Mouse (Mus musculus) c-Kit-negative CD71-positive TER-119-positive erythroid progenitor cells, embryonic 14.5 days (primary cell): ENCODE results near the gene Alox12b.

Source experiments
- DNase-seq: peaks from one replicate; pipeline ENCODE4 v3.0.0-alpha.2; 2013; ENCODE audit warnings: low read depth, low spot score

The Alox12b gene

DNA sequence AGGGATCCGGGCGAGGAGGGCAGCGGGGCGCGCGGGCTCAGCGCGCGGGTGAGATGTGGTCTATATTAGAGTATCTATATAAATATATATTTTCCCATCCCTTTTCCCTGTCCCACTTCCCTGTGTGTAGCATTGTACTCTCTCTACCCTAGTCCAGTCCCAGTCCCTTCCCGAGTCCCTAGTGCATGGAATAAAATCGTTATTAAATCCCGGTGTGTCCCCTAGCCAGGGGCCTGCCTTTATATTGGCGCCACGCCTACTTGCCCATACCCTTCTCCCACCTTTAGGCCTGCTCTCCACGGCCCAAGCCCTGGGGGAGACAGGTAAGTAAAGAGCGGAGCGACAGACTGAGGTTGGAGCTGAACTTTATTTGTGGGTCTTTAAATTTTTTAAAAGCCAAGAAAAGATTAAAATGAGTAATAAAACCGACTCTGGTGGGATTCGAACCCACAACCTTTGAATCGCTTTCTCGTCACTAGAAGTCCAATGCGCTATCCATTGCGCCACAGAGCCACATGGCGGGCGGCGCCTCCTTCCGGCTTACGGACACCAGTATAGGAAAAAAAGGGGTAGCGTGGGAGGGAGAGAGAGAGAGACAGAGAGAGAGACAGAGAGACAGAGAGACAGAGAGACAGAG lies 33.6 kb upstream of the Alox12b start:
- peak; percentile 73 for DNase-seq

DNA sequence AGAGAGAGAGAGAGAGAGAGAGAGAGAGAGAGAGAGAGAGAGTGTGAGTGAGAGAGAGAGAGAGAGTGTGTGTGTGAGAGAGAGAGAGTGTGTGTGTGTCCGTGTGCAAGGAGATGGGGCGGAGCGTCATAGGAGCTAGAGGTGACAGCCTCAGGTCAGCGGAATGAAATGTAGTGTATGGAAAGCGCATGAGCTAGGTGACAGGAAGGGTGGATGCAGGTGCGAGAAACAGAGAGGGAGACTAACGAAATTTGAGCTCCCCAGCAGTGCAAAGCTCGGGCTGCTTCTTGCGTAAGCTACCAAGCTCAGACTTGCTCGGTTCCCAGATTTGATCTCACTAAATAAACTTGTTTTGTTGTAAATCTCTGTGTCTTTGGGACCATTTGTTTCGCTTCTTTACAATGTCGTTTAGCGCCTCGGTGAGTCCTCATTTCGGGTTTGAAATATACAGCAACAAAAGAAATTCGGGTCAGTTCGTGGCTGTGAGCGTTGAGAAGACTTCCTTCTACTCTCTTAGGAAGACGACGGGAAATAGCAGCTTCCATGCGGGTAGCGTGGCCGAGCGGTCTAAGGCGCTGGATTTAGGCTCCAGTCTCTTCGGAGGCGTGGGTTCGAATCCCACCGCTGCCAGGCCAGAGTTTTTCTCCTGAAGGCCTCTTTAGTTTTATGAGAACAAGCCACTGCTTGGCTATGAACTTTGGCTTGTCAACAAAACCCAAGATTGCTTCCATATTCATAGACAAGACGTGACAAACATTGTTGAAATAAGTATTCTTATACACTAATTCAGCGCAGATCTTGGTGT lies 32.9 kb upstream of the Alox12b start:
- peak; percentile 79 for DNase-seq

GRCm38 (mm10) chr11:69124498-69124847 lies 32.3 kb upstream of the Alox12b start:
- peak; percentile 73 for DNase-seq

GRCm38 (mm10) chr11:69125041-69125851 lies 31.5 kb upstream of the Alox12b start:
- DNase-seq, result peak; percentile 80

DNA sequence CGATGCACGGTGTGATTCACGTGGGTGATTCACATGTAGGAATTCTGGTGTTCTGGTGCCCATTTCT lies 31.1 kb upstream of the Alox12b start, which contains the start of gene Aloxe3:
Gene Aloxe3 (plus strand): TSS at position 45 of the 67 bp plus-strand sequence.
- DNase-seq, result no peak

DNA sequence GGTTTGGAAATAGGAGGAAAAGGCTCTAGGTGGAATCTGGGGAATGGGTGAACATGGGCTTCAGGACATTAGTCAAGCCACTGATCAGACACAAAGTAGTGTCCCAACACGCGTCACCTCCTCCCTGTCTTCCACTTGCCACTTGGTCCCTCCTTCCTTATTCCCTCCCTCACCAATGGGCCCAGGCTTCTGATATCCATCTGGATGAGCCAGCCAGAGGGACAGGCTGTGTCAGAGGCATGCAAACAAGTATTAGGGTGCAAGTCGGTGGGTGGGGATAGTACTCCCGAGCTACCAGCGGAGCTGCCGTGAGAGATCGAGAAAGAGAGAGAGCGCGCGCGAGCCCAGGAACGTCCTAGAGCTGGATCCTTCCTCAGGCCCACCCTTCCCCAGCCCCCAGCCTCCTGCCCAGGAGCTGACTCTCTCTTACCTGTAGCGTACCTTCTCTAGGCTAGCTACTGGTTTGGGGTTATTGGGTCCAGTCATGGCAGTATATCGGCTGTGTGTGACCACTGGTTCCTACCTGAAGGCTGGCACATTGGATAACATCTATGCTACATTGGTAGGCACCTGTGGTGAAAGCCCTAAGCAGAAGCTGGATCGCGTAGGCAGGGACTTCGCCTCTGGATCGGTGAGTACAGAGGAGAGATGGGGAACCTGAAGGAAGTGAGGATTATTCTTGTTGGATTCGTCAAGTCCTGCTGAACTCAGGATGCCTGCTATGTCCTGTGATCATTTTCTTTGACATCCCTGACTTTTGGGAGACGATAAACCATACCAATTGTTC lies 30.7 kb upstream of the Alox12b start:
- DNase-seq, result no peak

- DNase-seq, result no peak
These were observed 30.1 kb upstream of the Alox12b start for GRCm38 (mm10) chr11:69126706-69127095.

- DNase-seq, result no peak
These were observed 28.2 kb upstream of the Alox12b start for GRCm38 (mm10) chr11:69128426-69129122.

DNA sequence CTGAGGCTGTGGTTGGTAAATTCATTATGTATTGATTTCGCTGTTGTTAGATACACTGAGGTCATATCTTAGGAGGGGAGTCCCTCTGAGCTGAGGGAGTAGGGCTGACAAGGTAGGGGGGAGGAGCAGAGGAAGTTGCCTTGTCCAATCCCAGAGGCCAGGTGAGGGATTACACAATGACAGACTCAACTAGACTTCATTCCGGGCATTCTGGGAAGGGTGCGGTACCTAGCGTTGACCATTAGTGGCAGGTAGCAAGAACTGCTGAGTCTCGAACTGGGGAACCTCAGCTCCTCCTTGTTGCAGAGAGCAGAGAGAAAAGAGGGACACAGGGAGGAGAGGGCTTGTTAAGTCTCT lies 23.2 kb upstream of the Alox12b start:
- DNase-seq, result no peak

DNA sequence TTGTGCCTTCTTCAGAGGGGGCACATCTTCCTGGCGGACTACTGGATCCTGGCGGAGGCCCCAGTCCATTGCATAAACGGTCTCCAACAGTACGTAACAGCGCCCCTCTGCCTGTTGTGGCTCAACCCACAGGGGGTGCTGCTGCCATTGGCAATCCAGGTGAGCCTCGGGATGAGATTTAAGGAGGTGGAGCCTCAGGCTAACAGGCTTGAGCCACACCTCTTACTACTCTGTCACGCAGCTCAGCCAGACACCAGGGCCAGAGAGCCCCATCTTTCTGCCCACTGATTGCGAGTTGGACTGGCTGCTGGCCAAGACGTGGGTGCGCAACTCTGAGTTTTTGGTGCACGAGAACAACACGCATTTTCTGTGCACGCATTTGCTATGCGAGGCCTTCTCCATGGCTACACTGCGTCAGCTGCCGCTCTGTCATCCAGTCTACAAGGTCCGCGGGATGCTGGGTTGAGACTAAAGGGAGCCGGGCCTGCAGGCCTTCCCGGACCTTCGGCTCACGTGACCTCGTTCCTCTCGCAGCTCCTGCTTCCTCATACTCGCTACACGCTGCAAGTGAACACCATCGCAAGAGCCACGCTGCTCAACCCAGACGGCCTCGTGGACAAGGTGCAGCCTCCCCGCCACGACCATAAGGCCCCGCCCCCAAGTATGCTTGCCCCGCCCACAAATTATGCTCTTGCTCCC lies 22.7 kb upstream of the Alox12b start:
- no peak for DNase-seq

DNA sequence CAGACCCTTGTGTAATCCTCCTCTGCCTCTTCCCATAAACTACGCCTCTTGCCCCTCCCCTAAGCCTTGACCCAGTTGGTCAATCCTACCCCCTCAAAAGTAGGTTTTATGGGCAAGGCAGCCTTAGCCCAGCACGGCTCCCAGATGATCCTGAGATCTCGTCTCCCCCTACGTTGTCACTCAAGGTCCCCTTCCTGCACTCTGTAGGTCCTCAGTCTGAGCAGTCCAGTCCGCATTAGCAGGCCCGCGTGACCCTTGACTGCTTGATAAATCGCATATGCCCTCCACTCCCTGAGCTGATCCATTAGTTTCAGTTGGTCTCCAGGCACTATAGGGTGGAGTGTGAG lies 22.2 kb upstream of the Alox12b start:
- no peak for DNase-seq

DNA sequence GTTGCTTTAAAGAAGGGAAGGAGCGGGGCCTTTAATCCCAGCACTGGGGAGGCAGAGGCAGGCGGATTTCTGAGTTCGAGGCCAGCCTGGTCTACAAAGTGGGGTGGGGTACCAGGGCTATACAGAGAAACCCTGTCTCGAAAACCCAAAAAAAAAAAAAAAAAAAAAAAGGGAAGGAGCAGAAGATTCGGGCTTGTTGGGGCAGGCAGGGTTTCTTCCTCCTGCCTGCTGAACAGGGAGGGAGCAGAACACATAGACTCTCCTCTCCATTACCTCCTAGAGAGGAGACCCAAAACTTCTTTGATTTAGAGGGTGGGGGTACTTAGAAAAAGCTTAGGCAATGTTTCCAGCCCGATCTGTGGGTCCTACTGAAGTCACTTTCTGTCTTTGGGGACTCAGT lies 21.4 kb upstream of the Alox12b start:
- no peak for DNase-seq

DNA sequence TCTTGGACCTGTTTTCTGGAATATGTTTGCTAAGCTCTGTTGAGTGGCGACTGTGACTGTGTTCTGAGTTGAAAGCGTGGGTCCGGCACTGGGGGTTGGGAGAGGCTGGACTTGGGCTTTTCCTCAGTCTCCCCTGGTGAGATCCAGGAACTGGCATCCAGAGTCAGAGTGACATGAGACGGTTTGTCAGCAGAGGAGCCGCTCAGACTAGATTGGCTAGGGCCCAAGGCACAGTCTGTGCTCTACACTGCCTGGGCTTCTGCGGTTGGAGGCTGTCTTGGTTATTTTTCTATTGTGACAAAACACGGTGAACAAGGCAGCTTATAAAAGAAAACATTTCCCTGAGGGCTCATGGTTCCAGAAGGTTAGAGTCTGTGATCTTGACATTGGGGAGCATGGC lies 9.2 kb upstream of the Alox12b start:
- DNase-seq, result no peak

GRCm38 (mm10) chr11:69148451-69148960 lies 8.3 kb upstream of the Alox12b start:
- DNase-seq, result no peak

DNA sequence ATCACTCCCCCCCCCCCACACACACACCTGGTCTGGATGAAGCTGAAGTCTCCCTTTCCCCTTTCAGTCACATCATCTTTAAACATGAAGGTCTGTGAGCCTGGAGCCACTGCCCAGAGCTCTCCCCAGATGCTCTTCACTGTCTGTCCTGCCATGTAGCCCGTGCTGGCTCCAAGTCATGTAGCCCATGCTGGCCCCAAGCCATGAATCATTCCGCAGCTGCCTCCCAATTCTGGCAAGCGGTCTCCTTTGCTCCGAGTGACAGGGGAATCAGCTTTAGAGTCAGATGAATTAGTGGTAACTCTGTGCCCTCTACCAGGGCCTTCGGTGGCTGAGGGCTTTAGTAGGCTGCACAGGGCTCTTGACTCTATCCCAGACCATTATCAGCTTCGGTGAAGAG lies 7.1 kb upstream of the Alox12b start:
- DNase-seq, result no peak

- no peak for DNase-seq
These were observed 6.3 kb upstream of the Alox12b start for GRCm38 (mm10) chr11:69150444-69150843.

GRCm38 (mm10) chr11:69151004-69151403 lies 5.8 kb upstream of the Alox12b start:
- no peak for DNase-seq

DNA sequence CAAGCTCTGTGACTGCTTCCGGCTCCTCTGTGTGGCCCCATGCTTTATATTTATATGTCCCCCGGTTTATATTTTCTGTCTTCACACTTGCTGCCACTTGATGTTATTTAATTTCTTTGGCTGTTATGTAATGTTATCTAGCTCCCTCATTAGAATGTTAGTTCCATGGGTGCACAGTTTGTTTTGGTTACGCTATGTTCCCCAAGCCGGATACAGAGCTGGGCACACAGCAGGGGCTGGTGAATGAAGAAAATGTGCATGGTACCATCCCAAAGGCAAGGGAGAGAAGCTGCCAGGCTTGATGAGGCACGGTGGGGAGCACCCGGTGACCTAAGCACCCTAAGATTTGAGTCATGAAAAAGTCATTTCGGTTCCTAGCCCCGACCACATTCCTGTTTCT lies 3.0 kb upstream of the Alox12b start:
- no peak for DNase-seq

DNA sequence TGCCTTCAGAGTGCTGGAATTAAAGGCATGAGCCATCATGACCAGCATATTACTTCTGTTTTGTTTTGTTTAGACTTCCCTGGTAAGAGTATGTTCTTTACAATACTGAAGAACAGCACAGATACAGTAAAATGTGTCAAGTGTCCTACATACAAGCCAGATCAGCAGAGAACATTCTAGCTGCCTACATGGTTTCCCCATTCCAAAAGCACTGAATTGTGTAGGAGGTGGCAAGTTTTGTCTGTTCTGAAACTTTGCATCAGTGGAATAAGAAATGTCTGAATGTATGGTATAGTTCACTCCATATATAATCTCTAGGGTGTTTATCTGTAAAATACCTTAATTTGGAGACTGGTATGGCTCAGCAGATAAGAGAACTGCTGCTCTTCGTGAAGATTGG lies 1.4 kb upstream of the Alox12b start:
- no peak for DNase-seq

DNA sequence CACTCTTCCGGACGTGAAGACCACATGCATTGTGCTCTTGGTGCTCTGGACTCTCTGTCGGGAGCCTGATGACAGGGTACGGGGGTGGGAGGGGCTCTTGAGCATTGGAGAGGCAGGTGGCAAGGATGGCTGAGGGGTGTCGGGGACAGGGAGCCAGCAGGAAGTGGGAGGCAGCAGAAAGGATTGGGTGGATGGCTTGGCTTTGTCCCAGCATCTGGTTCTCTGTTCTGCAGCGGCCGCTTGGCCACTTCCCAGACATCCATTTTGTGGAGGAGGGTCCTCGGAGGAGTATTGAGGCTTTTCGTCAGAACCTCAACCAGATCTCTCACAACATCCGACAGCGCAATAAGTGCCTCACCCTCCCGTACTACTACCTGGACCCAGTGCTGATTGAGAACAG lies 12.5 kb downstream of the Alox12b start:
- no peak for DNase-seq

GRCm38 (mm10) chr11:69171626-69172025 lies 14.8 kb downstream of the Alox12b start:
- peak; percentile 24 for DNase-seq
